Mouse (Mus musculus) heart, postnatal 14 days (tissue): ENCODE measurements around the gene Wap. TPM values are rescaled to one million over a fixed set of nuclear protein-coding genes. Genes with fewer than 3 reads are reported as not detected.

Experiments used
- DNase-seq, 2 experiments: peaks; one replicate each; pipeline ENCODE4 v3.0.0; 2021 to 2022
- intact Hi-C: fragments of 180-260 bp; cut with DNase I; formaldehyde crosslinking; loops from one replicate; pipeline ENCODE4 v1.15.1; 2025
- total RNA-seq, 2 experiments: library from RNA; stranded (reverse); gene quantifications; 2 replicates each; pipeline ENCODE4 v1.2.3; 2021

Gene Wap
- total RNA-seq, 2 experiments from 2014 or later: not detected

DNA sequence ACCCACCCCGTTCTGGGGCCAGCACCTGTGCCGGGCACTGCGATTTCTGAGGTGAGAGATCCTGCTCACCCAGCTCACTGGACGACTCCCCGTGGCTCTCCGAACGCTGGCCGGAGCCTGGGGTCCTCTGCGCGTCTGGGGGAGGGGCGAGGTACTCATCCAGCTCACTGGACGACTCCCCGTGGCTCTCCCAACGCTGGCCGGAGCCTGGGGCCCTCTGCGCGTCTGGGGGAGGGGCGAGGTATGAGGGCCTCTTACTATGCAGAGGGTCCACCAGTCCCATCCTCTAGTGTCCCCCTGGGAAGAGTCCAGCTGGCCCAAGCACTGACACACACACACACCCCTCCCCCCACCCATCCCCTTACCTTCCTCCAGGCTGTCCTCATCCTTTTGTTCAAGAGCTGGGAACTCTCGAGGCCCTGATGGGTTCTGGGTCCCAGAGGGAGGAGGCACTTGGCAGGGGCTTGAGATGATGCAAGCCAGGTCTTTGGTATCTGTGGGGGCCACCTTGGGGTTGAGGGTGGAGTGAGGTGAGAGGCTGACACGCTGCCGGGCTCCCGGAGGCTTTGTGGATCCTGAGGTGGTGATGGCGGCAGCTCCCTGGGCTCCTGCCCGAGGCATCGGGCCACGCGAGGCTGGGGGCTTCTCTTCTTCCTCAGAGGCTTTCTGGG is 39.3 kb downstream of the Wap start:
- intact Hi-C loops: no loop called here
- no peak for DNase-seq

DNA sequence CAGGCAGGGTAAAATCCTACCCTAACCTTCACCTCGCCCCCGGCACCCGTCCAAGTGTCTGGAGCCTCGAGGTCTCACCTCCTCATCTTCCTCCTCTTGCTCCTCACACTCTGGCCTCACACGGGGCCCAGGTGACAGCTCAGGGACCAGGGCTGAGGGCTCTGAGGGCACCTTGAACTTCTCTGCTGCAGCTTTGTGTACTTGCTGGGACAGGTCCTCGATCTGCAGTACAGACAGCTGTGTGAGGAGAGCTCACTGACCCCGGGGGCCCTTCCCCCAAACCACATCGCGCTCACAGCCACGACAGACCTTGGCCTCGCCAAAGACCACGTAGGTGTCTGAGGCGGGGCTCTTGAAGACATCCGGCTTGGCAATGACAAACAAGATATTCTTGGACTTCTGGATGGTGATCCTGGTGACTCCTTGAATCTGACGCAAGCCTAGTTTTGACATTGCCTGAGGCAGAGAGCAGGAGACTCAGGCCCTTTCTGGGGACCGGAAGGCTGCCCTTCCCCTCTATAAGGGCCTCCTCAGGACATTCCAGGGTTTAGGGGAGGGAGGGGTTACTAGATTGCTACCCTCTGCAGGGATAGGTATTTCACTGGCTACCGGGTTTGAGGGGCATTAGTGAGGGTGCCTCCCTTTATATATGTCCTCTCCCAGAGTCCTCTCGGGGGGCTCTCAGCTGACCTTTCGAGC is 40.1 kb downstream of the Wap start:
- intact Hi-C loops: no loop called here
- DNase-seq: no peak

DNA sequence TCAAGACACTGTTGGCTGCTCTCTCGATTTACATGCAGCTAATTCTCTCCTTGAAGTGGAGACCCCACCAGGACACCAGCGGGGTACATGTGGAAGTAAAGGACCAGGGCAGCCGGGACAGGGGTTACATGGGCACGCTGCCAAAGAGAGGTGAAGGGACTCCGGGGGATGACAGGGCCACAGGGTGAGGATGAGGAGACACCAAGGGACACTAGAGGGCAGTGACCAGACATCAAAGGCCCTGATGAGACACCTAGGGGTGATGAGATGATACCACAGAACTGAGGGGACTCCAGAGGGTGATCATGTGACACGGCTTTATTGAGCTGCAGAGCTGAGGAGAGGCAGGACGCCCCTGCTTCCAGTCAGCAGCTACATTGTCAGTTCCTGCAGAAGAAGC is 40.9 kb downstream of the Wap start:
- intact Hi-C loops: no loop called here
- no peak for DNase-seq

DNA sequence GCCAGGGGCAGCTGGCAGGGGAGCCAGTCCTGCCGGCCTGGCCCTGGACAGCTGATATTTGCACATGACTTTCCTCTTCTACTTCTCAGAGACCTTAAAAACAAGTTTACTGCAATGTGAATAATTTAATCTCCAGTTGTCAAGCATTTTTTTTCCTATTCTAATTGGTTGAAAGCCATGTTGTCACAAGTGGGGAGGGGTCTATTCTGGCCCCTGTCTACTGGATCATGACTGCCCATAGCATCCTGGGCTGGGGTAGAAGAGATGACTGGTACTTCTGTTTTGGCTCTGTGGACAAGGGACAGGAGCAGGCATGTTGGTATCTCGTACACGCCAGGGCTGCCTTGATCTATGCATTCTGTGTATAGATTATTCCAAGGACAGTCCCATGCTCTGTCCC is 41.8 kb downstream of the Wap start:
- no peak for DNase-seq
- intact Hi-C loops: no loop called here

DNA sequence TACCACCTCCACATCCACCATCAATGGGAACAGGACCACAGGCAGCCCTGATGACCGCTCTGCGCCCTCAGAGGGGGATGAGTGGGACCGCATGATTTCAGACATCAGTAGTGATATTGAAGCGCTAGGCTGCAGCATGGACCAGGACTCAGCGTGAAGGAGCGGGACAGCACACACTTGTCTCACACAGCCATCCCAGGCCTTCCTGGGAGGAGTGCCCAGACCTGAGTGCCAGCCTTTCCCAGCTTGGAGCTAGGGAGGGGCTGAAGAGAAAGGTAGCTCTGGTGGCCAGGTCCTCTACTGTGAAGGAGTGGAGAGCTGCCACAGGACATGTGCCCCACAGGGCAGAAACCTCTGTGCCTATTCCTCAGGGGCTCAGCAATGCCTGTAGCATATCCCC is 42.2 kb downstream of the Wap start:
- no peak for DNase-seq
- intact Hi-C loops: no loop called here

DNA sequence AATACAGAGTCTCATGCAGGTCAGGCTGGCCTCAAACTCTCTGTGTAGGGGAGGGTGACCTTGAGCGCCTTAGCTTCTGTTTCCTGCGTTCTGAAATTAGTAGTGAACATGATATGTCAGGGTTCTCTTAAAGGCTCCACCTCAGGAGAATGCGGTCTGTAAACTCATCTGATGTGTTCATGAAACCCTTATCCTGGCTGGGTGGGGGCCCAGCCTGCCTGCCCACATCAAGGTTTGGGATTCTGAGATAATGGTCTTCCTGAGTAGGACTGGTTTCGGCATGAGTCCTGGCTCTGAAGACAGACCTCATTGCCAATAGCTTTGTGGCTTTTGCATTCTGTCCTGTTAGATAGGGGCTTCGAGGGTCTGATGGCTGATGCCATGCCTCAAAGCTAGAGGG is 43.1 kb downstream of the Wap start:
- intact Hi-C loops: no loop called here
- DNase-seq: no peak

DNA sequence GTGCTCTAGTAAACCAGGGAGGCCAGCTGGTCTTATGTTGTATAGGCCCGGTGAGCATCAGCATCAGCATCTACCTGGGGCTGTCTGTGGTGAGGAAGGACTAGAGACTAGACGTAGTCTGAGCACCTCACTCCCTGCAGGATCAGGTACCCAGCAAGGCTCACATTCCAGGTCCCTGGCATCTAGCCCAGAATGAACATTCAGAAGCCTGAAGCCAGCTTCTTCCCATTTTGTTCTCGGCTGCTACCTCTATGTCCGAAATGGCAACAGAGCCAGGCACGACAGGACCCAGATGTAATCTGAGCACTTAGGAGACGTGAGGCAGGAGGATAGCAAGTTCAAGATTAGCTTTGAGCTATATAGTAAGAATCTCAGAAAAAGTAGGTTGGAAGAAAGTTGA is 43.6 kb downstream of the Wap start:
- no peak for DNase-seq
- intact Hi-C loops: no loop called here

DNA sequence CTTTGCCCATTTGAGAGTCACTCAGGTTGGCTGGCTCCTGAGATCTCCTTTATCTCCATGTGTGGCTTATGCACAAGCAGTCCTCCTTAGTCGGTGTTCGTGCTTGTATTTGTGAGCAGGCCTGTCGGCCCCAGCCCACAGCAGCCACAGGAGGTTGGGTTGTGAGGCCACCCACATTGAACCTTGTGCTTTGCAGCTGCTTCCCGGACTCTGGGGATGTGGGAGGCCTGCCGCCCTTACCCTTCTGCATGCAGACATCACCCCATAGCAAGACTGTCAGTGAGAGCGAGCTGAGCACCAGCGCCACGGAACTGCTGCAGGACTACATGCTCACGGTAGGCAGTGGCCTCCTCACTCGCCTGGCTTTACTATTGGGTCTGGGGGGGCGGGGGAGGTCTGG is 45.0 kb downstream of the Wap start:
- no peak for DNase-seq
- intact Hi-C loops: no loop called here

DNA sequence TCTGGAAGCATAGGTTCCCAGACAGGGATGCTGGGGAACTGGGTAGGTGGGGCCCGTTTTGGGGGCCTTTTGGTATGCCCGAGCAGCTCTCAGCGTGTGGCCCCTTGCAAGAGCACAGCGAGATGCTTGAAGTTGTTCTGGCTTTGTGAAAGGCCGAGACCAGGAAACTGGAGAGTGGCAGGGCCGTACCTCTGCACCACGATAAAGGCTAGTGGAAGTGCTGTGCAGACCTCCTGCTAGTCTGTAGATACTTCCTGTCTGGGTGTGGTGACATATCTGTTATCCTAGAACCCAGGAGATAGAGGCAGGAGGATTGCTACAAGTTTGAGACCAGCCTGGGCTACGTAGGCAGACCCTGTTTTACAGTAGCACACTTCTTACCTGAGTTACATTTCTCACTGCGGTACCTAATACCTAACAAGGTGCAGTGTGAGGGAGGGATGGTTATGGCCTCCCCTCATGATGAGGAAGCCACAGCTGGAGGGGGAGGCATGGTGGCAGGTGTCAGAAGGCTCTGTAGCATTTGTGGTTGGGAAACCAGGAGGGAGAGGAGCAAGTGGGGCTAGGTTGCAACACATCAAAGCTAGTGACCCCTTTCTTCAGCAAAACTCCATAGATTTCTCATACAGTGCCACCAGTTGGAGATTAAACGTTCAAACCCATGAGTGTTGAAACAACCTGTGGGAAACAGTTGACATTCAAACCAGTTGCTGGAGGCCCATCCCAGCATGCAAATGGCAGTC is 47.3 kb downstream of the Wap start:
- intact Hi-C loops: no loop called here
- no peak for DNase-seq

DNA sequence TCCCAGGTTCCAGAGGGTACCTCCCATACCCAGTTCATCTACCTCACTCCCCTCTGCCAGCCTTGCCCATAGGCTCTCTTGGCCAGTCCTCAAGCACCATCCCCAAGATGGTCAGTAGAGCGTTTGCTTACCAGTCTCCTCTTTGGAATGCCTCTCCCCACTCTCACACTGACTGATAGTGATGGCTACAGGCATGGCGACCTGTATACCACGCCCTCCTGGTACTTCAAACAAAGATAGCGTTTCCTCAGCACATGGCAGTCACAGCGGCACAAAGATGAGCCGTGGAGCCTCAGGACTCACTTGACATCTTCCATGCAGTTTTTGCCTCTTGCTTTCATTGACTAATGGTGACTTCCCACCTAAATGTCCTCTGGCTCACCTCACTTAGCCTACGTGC is 48.6 kb downstream of the Wap start:
- DNase-seq: no peak
- intact Hi-C loops: loop anchor here (5.0 kb wide), 1 partner anchor 43 kb away; the partner anchor contains the start of gene Ccm2

DNA sequence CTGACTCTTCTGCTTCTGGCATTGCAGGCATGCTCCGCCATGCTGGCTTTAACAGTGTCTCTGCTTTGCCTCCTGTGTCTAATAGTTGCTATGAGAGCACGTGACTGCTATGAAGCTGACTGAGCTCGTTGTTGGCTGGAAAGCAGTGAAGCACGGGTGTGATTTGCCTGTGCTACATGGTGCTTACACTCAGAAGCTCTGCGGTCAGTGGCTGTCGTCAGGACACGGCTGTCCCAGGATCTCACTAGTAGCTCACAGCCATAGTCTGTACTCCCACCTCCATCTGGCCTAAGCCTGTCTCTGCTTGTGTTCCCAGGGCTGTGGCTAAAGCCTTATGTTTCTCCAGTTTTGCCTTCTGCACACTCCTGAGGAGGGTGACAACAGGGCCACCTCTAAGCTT is 50.1 kb downstream of the Wap start:
- intact Hi-C loops: loop anchor here (5.0 kb wide), 1 partner anchor 41 kb away; the partner anchor contains the start of gene Ccm2
- DNase-seq: no peak

DNA sequence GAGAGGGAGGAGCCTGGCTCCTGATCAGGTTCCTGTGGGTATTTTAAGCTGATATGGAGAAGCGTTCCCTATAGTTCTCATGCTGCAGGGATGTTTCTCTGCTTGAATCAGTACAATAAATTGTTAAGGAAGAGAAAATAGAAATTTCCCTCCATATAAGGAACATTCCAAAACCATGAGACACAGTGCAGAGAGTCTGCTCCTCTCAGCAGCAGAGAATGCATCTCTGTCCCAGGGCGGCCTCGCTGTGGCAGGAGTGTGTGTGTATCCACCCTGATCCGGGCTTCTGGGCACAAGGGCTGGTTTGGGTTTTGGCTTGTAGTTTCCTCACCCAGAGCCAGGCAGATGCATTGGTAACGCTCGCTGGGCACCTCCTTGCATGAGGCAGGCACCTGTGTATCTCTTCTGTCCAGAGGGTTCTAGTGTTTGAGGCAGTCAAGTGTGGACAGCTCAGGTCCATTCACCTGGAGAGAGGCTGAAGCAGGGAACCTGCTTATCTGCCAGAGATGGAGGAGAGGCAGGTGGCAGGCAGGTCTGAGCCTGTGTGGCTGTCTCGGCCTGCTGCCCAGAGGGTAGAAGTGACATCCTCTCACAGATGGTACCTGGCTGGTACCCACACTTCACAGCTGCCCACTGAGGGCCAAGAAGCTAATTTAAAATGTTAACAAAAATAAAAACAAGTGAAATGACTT is 51.0 kb downstream of the Wap start:
- DNase-seq: no peak
- intact Hi-C loops: loop anchor here (5.0 kb wide), 1 partner anchor 40 kb away; the partner anchor contains the start of gene Ccm2

DNA sequence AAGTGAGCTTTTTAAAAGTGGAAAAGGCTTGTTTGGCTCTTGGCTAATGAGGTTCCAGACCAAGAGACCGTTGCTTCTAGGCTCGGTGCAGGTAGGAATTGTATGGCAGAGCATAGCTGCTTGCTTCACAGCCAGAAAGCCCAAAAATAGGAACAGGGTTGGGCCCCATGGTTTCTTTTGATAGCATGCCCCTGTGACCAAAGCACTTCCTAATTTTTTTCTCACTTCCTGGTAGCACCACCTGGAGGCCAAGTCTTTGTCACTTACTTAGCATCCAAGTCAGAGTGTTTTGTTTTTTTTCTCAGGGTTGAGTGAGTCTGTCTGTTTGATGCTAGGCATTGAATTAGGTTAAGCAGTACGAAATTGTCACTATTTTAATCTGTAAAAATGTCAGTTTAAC is 51.8 kb downstream of the Wap start:
- intact Hi-C loops: loop anchor here (5.0 kb wide), 1 partner anchor 39 kb away; the partner anchor contains the start of gene Ccm2
- DNase-seq: no peak

DNA sequence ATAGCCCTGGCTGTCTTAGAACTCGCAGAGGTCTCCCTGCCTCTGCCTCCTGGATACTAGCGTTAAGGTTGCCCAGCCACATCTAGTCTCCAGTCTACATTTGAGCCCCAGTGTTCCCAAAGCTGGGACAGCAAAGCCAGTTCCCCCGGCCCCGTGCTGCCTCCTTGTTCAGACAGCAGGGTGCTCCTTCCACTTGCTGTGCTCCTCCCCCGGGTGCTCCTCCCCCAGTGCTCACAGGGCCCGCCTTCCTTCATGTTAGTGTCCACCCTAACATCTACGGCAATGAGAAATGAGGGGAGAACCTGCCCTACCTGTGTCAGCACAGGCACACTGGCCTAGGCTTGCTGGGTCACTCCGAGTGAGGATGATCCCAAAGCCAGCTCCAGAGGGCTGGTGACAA is 52.7 kb downstream of the Wap start:
- DNase-seq: no peak
- intact Hi-C loops: loop anchor here (5.0 kb wide), 1 partner anchor 38 kb away; the partner anchor contains the start of gene Ccm2

Other genes with a start within 250 kb of the Wap start
- 10 to 100 TPM; 41.1 to 42.5 TPM for gene Zmiz2, start 249.6 kb downstream of the Wap start, total RNA-seq
- 100 to 1,000 TPM; 500 to 603 TPM for gene Ppia, start 223.2 kb downstream of the Wap start, total RNA-seq
- 10 to 100 TPM; 57.1 to 59.4 TPM for gene H2afv, start 194.2 kb downstream of the Wap start, total RNA-seq
- gene Purb, start 162.7 kb downstream of the Wap start, total RNA-seq: 10 to 100 TPM; 49.6 to 53.0 TPM
- 1 to 10 TPM; 1.9 to 3.2 TPM for gene Myo1g, start 117.7 kb downstream of the Wap start, total RNA-seq
- 10 to 100 TPM; 22.8 to 32.9 TPM for gene Ccm2, start 91.8 kb downstream of the Wap start, total RNA-seq
- under 1 TPM; 0.62 to 0.73 TPM for gene Nacad, start 32.6 kb downstream of the Wap start, total RNA-seq
- gene Tbrg4, start 12.6 kb downstream of the Wap start, total RNA-seq: 100 to 1,000 TPM; 100 to 106 TPM
- gene Ramp3, start 19.9 kb upstream of the Wap start, total RNA-seq: 1 to 10 TPM; 5.6 to 6.2 TPM
- gene Gm11983, start 199.0 kb upstream of the Wap start, total RNA-seq: not detected